Mouse (Mus musculus): ENCODE results near the gene Ncapg.
"Not testable (repeated sequence)": the region's sequence is repeated elsewhere in the genome, so short reads cannot be mapped to it uniquely, and the experiment has no call there.

Ncapg gene

DNA sequence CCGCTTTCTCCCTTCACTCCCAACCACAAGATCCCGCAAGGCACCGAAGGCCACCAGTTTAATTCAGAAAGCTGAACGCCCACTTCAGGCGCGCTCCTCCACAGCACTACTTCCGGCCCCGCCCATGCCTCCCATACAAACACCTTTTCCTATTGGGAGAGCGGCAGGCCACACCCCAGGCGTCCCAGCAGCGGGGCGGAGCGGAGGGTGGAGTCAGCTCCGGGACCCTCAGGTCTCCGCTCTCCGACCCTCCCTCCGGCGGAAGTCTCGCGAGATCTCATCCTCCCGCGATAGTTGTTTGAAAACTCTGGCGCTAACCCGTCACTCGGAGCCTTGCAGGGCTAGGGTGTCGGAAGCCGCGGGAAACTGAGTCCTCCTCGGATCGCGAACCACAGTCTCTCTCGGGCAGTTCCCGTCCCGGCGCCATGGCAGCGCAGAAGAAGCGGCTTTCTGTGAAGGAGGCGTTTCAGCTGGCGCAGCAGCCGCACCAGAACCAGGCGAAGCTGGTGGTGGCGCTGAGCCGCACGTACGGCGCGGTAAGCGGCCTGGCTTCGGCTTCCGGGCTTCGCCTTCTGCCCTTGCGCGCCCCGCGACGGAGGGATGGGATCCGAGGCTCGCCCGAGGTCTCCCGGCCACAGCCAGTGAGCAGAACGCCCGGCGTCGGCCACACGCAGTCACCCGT, at the start of gene Ncapg:
TSS of gene Ncapg (plus strand) at position 322 of the 682 bp plus-strand sequence.
- DNase-seq (ENCODE audit: low read depth, low spot score), result peak; percentile 100

DNA sequence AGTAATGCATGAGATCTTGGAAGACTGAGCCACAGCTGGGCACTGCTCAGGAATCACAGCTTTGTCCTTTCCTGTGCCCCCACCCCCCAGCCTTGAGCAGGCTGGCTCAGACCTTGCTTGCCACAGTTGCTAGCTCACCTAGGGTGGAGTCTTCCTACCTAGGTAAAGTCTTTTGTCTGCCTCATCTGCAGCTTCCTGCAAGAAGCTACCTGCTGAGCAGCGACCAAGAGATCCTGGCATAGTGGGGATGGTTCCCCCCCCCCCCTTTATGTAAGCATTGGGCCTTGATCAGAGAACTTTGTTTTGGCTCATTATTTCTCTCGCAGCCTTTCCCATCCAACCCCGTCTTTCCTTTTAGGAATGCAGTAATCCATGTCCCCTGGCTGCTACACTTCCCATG, 48.2 kb upstream of the Ncapg start:
- no peak for DNase-seq (ENCODE audit: low read depth, low spot score)

DNA sequence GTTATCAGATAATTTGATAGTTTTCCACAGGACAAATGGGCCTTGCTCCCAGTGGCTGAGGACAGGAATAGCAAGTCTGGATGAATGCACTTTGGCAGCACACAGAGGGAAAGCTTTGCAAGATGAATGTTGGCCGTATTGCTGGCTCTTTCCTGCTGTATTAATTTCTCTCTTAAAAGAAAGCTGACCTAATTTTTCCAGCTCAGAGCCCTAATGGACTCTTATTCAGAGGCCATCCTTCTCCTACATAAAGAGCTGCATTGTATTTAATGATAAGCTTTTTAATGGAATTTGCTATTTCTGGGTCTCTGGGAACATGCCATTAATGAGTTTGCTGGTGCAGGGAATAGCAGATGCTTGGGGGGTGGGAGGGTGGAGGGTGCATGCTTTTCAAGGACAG, 41.9 kb upstream of the Ncapg start:
- DNase-seq (ENCODE audit: low read depth, low spot score), result no peak

DNA sequence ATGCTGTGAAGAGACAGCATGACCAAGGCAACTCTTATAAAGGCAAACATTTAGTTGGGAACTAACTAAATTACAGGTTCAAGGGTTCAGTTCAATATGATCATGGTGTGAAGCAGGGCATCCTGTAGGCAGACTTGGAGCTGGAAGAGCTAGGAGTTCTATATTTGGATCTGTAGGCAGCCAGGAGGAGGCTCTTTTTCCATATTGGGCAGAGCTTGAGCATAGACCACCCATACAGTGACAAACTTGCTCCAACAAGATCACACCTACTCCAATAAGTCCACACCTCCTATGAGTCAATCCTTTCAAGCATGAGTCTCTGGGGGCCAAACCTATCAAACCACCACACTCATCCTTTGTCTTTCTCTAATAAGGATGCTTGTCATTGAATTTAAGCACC, 40.2 kb upstream of the Ncapg start:
- DNase-seq (ENCODE audit: low read depth, low spot score), result no peak

DNA sequence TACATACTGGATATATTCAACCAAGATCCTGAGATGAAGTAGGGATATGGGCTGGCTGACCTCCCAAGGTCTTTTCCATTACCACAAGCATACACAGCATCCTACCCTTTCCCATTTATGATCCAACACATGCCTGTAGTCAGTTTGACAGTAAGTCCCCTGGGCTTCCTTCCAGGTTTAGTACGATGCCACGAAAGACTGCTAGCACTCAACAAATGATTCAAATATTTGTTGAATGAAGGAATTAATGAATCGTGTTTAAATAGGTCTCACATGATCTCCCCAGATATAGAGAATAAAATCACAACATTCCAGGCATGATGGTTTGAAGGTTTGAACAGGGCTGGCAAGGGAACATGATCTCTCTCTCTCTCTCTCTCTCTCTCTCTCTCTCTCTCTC, 31.3 kb upstream of the Ncapg start:
- no peak for DNase-seq (ENCODE audit: low read depth, low spot score)

DNA sequence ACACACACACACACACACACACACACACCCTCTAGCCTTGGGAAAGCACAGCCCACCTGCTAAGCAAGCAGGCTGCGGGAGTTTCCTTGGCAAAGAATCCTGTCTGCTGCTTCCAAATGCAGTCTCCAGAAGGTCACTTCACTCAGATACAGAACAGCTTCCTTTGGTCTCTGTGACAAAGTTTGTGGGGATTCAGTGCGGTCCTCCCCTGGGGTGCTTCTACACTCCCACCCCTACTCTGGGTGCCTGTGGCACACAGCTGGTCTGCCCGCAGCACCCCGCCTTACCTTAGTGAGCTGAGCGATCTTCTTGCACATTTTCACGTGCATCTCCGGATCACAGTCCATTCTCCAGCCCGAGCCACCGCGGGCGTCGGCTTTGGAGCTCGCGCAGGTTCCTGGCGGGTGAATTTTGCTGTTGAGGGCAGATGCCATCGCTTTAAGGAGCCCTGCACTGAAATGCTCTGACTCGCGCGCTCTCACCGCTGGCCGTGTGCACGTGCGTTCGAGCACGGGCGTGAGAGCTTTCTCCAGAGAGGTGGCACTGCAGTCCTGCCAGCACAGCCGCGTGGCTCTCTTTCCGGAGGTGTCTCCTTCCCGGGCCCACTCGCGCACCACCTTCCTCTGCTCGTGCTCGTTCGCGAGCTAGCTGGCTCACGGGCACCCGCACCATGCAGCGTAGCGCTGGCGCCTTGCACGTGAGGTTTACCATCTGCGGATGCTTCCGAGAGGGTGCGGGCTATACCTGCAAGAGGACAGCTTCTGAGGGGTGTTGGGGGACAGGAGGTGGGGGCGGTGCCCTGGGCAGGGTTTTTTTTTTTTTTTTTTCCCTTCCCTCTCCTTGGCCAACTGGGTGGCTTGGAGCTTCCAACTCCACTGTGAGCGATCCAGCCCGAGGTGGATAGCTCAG, 30.7 kb upstream of the Ncapg start, which contains the start of gene Fam184b:
TSS of gene Fam184b (minus strand) at position 809 of the 909 bp plus-strand sequence.
- peak; percentile 34 for DNase-seq (ENCODE audit: low read depth, low spot score)

DNA sequence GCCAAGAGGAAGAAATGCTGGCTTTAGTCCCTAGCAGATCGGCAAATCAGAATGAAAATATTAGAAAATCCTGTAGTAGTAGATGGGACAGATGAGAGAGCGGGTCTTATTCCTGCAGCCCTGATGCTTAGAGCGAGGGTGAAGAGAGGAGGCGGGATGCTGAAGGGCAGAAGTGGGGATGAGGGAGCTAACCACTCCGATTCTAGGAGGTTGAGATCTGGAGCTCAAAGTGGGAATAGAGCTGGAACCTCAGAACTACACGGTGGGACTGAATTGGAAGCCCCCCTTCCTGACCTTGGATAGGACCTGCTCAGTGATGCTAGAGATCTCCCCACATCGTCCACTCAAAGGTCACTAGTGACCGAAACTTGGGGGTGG, 30.0 kb upstream of the Ncapg start:
- DNase-seq (ENCODE audit: low read depth, low spot score), result peak; percentile 6

DNA sequence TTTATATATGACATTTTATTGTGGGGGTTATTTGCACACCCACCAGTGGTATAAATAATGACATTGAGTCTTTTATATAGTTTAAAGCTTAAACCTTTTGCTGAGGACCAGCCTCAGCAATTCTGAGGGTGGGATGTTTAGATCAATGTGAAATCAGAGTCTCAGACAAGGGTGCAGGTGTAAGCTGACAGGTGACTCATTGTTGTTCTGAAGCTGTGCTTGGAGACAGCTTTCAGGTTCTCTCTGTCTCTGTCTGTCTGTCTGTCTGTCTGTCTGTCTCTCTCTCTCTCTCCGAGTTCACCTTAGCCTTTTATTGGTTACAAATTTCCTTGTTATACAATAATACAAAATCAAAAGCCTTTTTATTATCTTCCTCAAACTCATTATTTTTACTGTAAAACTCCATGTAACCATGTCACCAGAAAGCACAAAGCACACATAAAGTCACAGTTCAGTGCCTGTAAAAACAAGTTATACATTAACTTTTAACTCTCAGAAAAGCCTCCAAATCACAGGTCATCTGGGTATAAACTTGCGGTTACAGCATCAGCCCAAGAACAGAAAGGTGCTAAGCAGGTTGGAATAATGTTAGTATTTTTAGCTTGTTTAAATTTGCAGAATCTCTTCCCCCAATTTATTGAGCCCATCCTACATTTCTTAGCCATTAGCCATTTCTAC, 18.6 kb upstream of the Ncapg start:
- DNase-seq (ENCODE audit: low read depth, low spot score), result no peak

DNA sequence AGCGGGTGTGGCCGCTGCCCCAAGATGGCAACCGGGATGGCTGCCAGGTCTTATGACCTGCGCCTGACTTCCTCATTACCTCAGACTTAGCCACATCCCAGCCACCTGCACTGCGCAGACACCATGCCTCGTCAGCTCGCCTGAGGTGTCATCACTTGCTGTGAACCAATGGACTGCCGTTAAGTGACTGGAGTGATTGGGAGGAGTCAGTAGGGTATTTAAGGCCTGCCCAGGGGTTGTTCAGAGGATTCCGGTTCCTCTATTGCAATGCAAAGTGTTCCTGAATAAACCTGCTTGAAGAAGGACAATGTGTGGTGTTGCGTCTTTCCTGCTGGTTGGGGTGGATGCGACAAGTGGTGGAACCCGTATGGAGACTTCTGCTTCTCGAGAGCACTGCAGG, 11.3 kb upstream of the Ncapg start:
- DNase-seq (ENCODE audit: low read depth, low spot score), result not testable (repeated sequence)

DNA sequence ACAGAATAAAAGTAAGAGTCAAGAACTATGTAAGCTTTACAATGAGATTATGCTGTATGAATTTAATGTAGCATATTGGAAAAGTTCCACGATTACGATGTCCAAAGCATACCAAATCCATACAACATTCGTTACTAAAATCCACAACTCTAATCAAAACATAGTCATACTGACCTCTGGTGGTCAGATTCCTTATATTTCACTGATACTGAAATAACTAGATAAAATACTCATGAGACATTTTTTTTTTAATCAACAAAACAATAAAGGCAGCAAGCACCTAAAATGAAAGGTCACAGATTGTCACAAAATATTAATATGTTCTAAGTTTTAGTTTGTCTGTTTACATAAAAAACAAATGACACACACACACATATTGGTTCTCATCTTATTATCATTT, 1.4 kb upstream of the Ncapg start:
- peak; percentile 59 for DNase-seq (ENCODE audit: low read depth, low spot score)

DNA sequence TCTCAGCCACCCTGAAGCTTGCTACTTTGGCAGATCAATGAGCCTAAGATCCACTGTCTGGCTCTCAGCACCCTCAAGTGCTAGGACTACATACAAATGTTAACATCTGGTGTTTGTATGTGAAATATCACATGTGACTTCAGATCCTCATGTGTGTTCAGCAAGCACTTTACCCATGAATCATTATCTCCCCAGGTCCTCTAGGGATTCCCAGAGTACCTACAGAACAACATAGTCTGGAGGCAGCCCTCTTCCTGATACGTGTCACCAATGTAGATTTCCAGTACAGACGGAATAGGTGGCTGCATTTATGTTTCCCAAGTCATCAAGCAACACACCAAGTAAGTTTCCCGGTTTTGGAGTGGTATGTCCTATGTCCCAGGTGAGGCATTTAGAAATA, 888 bp upstream of the Ncapg start:
- DNase-seq (ENCODE audit: low read depth, low spot score), result peak; percentile 2

DNA sequence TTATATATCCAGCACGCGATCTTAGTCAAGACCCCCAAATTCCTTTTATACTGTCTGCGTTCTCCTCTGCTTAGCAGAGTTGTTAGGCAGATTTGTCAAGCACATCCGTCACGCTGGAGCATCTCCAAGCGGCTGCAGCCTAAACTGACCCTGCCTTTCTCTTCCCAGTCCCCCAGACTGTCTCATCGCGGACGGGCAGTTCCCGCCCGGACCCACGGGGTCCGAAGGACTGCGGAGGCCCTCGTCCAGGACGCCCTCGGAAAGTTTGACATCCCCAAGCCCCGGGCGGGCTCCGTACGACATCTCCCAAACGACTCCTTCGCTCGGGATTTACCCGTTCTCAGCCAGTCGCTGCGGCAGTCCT, 503 bp upstream of the Ncapg start:
- DNase-seq (ENCODE audit: low read depth, low spot score), result no peak

DNA sequence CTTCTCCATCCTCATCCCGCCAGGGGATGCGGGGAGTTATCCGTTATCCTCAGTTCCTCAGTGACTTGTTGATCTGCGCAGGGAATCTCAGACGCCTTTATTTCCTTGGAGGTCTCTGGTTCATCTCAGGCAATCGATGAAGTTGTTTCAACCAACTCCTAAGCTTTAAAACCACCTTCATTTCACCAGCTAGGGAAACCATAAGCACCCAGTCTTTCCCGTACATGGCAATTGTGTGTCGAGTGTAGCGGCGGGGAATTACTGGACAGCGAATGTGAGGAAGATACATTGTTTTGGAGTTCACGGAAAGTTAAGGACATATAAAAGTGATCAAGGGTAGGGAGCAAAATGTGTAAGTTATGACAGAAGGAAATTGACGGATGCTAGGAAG, 556 bp downstream of the Ncapg start:
- no peak for DNase-seq (ENCODE audit: low read depth, low spot score)

DNA sequence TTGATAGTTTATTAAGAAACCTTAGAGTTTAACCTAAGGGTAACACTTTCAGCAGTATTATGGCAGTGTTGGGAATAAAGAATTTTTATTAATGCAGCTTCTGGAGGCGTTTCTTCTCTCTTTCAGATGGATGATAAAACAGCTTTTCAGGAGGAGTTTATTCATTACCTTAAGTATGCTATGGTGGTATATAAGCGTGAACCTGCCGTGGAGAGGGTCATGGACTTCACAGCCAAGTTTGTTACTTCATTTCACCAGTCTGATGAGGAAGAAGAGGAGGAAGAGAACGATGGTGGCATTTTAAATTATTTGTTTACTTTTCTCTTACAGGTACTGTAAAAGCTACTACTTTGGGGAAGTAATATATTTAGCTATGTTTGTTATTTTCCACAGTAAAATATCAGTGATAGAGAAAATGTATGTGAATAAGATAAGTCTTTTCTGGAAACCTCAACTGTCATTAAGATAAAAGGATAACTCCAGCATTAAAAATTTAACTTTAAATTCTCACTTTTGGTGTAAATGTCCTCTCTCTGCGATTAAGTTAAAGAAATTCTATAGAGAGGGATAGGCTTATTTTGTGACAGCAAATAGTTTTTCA, 1.3 kb downstream of the Ncapg start:
- no peak for DNase-seq (ENCODE audit: low read depth, low spot score)

DNA sequence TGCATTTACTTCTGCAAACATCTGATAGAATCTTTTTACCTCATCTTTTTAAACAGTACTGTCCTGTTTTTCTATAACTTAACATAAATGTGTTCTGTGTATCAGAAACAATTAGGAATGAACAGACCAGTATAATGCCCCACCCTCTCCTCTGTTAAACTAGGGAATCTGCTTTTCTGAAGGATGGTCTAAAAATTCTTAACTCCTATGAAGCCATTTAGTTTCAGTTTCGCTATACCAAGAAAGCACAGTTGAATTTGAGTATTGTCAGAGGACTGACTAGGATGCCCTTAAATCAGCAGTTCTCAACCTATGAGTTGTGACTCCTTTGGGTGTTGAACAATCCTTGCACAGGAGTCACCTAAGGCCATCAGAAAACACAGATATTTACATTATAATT, 5.3 kb downstream of the Ncapg start:
- DNase-seq (ENCODE audit: low read depth, low spot score), result no peak

DNA sequence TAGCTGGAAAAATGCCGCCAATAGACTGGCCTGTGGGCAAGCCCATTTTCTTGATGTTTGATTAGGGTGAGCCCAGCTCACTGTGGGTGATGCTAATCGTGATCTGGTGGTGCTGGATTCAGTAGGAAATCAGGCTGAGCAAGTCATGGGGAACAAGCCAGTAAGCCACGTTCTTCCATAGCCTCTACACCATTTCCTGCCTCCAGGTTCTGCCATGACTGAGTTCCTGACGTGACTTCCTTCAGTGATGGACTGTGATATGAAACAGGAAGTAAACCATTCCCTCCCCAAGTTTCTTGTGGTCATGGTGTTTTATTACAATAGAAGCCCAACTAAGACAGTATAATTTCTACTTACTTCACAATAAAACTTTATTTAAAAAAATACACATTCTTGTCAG, 7.9 kb downstream of the Ncapg start:
- DNase-seq (ENCODE audit: low read depth, low spot score), result no peak

DNA sequence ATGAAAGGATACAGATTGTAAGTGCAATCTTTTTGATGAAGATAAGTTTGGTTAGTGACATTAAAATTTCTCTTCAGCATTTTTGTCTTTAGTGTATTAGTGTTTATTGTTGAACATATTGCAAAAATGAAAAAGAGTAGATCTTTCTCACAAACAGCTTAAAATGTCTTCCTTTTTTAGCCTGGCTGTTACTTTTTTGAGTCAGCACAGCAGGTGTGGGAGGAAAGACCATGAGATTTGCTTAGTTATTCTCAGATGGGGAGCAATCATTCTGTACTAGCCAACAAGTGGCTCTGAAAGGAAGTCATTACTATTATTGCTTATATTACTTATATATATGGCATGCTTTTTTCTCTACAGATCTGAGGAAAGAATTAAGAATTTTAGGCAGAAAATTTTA, 10.2 kb downstream of the Ncapg start:
- DNase-seq (ENCODE audit: low read depth, low spot score), result no peak

DNA sequence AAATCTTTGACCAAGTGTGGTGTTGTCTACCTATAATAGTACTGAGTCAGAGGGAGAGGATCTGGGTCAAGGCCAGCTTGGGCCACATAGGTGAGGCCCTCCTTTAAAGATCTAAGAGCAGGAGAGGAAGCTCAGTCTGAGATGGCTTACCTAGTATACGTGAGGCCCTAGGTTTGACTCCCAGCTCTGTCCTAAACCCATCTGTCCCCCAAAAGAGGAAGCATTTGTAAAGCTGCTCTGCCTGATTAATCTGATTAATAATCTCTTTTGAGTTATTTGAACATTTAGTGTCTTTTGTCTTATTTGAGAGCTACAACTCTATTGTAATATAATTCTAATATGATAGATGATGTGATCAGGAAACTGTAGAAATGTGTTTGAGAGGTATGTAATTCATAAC, 13.7 kb downstream of the Ncapg start:
- DNase-seq (ENCODE audit: low read depth, low spot score), result no peak

DNA sequence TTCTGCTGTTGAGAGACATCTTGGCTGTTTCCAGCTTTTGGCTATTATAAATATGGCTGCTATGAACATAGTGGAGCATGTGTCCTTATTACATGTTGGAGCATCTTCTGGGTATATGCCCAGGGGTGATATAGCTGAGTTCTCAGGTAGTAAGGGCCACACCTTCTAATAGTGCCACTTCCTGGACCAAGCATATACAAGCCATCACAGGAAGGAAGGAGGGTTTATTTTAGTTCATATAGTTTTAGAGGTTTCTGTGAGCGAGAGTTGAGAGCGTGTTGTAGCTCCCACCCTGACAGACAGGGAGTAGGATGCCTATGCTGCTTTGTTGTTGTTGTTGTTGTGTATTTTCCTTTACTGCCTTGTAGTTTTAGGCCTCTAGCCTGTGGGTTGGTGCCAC, 15.5 kb downstream of the Ncapg start:
- no peak for DNase-seq (ENCODE audit: low read depth, low spot score)

DNA sequence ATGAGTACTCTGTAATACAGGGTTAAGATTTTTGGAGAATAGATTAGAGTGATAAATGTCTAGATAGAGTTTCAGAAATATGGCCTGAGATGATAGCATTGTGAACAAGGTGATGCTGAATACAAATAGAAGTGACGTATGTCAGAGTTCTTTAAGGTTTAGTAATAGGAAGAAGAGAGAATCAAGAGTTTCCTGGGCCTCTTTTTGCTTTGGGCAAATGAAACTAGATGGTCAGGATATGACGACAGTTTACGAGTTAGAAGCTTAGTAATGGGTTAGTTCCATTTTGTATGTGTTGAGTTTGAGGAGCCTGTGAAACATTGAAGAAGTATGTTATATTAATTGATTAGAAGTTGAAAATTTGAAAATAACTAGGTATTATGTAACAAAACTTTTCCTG, 16.5 kb downstream of the Ncapg start:
- DNase-seq (ENCODE audit: low read depth, low spot score), result no peak

DNA sequence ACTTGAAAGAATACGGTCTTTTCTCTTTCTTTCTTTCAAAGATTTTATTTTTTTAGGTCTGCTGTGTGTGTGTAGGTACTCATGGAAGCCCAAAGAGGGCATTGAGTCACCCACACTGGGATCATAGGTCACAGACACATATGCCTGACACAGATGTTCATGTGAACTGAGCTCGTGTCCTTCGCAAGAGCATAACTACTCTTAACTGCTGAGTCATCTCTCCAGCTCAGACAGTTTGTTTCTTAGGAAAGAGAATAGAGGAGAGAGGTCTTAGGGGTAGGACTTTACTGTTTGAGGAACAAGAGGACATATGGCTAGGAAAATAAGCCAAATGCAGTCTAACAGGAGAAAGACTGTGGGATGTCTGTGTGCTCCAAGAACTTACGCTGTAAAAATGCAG, 19.4 kb downstream of the Ncapg start:
- no peak for DNase-seq (ENCODE audit: low read depth, low spot score)

DNA sequence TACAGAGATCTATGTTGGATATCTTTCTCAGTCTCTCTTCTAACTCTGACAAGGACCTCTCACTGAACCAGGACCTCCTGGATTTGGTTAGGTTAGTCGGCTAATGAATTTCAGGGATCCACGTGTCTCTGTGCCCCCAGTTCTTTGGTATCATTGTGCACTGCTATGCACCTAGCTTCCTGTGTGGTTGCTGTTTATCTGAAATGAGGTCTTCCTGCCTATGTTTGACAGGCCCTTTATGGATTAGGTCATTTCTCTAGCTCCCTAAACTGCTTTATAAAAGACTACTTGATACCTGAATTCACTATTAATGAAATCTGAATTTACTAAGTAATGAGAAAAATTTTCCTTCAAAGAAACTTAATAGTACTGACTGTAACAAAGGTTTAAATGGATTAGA, 21.1 kb downstream of the Ncapg start:
- no peak for DNase-seq (ENCODE audit: low read depth, low spot score)

Data from forelimb bud, embryonic 11.5 days (tissue).